Comparison of ENCODE assay signal across 11 mouse cellular contexts in the genomic region with DNA sequence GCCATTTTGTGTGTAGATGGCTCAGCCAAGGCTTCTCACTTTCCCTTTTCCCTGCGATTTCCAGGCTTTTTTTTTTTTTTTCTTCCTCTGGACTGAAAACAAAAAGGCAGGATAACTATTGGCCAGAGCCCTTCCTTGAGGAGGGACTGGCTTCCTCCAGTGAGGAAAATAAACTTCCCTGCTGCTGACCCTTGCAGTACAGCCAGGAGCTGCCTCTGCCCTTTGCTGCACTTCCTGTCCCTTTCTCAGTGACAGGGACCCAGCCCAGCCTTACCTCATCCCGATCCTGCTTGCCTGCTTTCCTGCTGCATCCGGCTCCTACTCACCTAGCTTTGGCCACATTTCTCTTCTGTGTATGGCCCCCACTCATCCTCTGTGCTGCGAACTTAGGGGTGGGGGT.
A peak's percentile ranks its signal among the peaks of the same experiment; 100 is the strongest.
DNase-seq lines count a peak whose midpoint lies in the region; ATAC-seq lines count a peak whose summit lies in the region.
"Had no signal": no experiment of that assay in that cellular context is flagged by ENCODE, and none has a peak within 500 bp of the region (broad histone marks: within the 10 kb centered on the region; RNA-seq: fewer than 3 reads in every experiment).

No protein-coding gene starts in this region.

- H3K36me3 ChIP-seq in liver, embryonic 12.5 days, result no peaks in the 10 kb centered on the region
- H3K36me3 ChIP-seq in heart, embryonic 12.5 days, result no peaks in the 10 kb centered on the region
- H3K36me3 ChIP-seq in kidney, embryonic 15.5 days, result no peaks in the 10 kb centered on the region
- H3K36me3 ChIP-seq: limb, embryonic 13.5 days had no signal

- WGBS in liver, embryonic 12.5 days (ENCODE audit: insufficient replicate concordance), result 35% methylated on average over 4 of the region's 4 CpGs
- WGBS in heart, embryonic 12.5 days, result 52% methylated on average over 4 of the region's 4 CpGs
- 40% methylated on average over 4 of the region's 4 CpGs for WGBS in kidney, embryonic 15.5 days

- no peak overlapping the region for H3K4me2 ChIP-seq in liver, embryonic 12.5 days
- no peak overlapping the region for H3K4me2 ChIP-seq in heart, embryonic 12.5 days
- H3K4me2 ChIP-seq in kidney, embryonic 15.5 days, result no peak overlapping the region
- H3K4me2 ChIP-seq: limb, embryonic 13.5 days had no signal

- H3K27me3 ChIP-seq in liver, embryonic 12.5 days (replicated peaks), result no peaks in the 10 kb centered on the region
- H3K27me3 ChIP-seq in heart, embryonic 12.5 days (replicated peaks), result no peaks in the 10 kb centered on the region
- H3K27me3 ChIP-seq in kidney, embryonic 15.5 days, result no peaks in the 10 kb centered on the region
- H3K27me3 ChIP-seq: limb, embryonic 13.5 days had no signal

- H3K4me3 ChIP-seq in liver, embryonic 12.5 days, result no peak overlapping the region
- H3K4me3 ChIP-seq in heart, embryonic 12.5 days, result no peak overlapping the region
- H3K4me3 ChIP-seq in kidney, embryonic 15.5 days (replicated peaks), result no peak overlapping the region
- H3K4me3 ChIP-seq: limb, embryonic 13.5 days had no signal

- H3K9ac ChIP-seq in liver, embryonic 12.5 days, result no peak overlapping the region
- no peak overlapping the region for H3K9ac ChIP-seq in heart, embryonic 12.5 days
- no peak overlapping the region for H3K9ac ChIP-seq in kidney, embryonic 15.5 days
- H3K9ac ChIP-seq: limb, embryonic 13.5 days had no signal

- DNase-seq in liver, result no peak
- DNase-seq in lung, postnatal 4 days, result peak; percentile 34 to 70
- DNase-seq in right cerebral cortex, adult 2 months (ENCODE audit: low spot score in 2 of 2), result no peak
- no peak for DNase-seq in frontal cortex, adult 2 months (ENCODE audit: extremely low spot score in 1 of 2, low spot score in 1 of 2)
- DNase-seq in spleen, postnatal 14 days (ENCODE audit: low spot score in 2 of 2), result no peak
- DNase-seq: cerebellum, adult 9-10 months had no signal

- peak; percentile 46; the same call in 1 of the 2 replicates for ATAC-seq in liver, embryonic 12.5 days
- ATAC-seq in heart, embryonic 12.5 days (ENCODE audit: insufficient number of reproducible peaks, low FRiP score), result peak; percentile 65; the same call in 1 of the 2 replicates
- peak; percentile 69 for ATAC-seq in kidney, embryonic 15.5 days (replicated peaks; ENCODE audit: low FRiP score)
- ATAC-seq: inflammation-experienced regulatory T-cells, adult 6 months had no signal

- no peaks in the 10 kb centered on the region for H3K9me3 ChIP-seq in liver, embryonic 12.5 days (replicated peaks)
- H3K9me3 ChIP-seq in heart, embryonic 12.5 days (replicated peaks), result no peaks in the 10 kb centered on the region
- no peaks in the 10 kb centered on the region for H3K9me3 ChIP-seq in kidney, embryonic 15.5 days (replicated peaks)
- H3K9me3 ChIP-seq: limb, embryonic 13.5 days had no signal

- peaks cover 53% of the 10 kb centered on the region for H3K4me1 ChIP-seq in liver, embryonic 12.5 days
- peaks cover 65% of the 10 kb centered on the region for H3K4me1 ChIP-seq in heart, embryonic 12.5 days (replicated peaks)
- peaks cover 46% of the 10 kb centered on the region for H3K4me1 ChIP-seq in kidney, embryonic 15.5 days

- no peak overlapping the region for H3K27ac ChIP-seq in liver, embryonic 12.5 days
- peak overlapping the region; percentile 42 for H3K27ac ChIP-seq in heart, embryonic 12.5 days (ENCODE audit: poor library complexity, severe bottlenecking)
- no peak overlapping the region for H3K27ac ChIP-seq in kidney, embryonic 15.5 days
- H3K27ac ChIP-seq: limb, embryonic 13.5 days had no signal

Comparison
In these comparisons a context has a peak if more than half of its experiments do, and no peak if none do; other contexts are left out.
1. DNase-seq: peak in lung, postnatal 4 days (2 of 2); none in liver (single experiment), right cerebral cortex, adult 2 months (0 of 2), frontal cortex, adult 2 months (0 of 2) and spleen, postnatal 14 days (0 of 2).
2. Peak in every context shown above with its lines, with median percentiles within 50 percentile points of each other: ATAC-seq.